Mouse (Mus musculus) embryonic fibroblast, embryonic 13.5 days (primary cell): ENCODE data around the gene Rab13.

Source experiments
- CTCF ChIP-seq: IDR thresholded peaks from 2 replicates; pipeline ENCODE4 v1.5.1; 2011; ENCODE audit warnings: mild to moderate bottlenecking, control low read depth, low read length, moderate library complexity, borderline replicate concordance; ENCODE audit not compliant: insufficient read depth
- POLR2A ChIP-seq: IDR thresholded peaks from 2 replicates; pipeline ENCODE4 v1.6.1; 2011; ENCODE audit warnings: low read depth, mild to moderate bottlenecking, control low read depth, low read length, moderate library complexity

DNA sequence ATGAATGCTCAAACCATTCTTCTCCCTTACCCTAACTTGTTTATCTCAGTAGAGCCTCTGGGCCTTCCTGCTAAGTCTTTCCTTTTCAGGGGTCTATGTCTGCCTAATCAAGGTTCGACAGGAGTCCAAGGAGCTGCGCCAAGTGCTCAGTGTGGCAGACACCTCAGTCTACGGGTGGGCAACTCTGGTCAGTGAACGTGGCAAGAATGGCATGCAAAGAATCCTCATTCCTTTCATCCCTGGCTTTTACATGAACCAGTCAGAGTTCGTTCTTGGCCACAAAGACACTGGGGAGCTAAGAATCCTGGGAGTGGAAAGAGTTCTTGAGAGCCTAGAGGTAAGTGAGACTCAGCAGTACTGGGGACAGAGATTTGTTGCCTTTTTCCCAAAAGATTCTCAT is 9.9 kb upstream of the Rab13 start:
- no peak for TF ChIP-seq CTCF
- no peak for TF ChIP-seq POLR2A
